Mouse (Mus musculus): Measurements from ENCODE around the gene Col6a4. TPM values are rescaled to one million over a fixed set of nuclear protein-coding genes. Genes with fewer than 3 reads are reported as not detected.

Col6a4 gene
- polyA plus RNA-seq, 1 experiment from 2014 or later: not detected

GRCm38 (mm10) chr9:105959116-105959515 is 137.5 kb downstream of the Col6a4 start:
- 71% methylated on average over 1 of the region's 1 CpGs for WGBS (ENCODE audit: missing documents)
- no peak overlapping the region for H3K4me3 ChIP-seq (ENCODE audit: inconsistent target)
- no peak overlapping the region for H3K27ac ChIP-seq
- H3K36me3 ChIP-seq (ENCODE audit: inconsistent target): no peaks in the 10 kb centered on the region
- H3K79me2 ChIP-seq (ENCODE audit: inconsistent target): no peaks in the 10 kb centered on the region

- Histone ChIP-seq H3K27ac (no peak overlapping the region), H3K4me3 (ENCODE audit: inconsistent target) (no peak overlapping the region), H3K36me3 (ENCODE audit: inconsistent target) (no peaks in the 10 kb centered on the region), H3K79me2 (ENCODE audit: inconsistent target) (no peaks in the 10 kb centered on the region)
- WGBS (ENCODE audit: missing documents): 75% methylated on average over 1 of the region's 1 CpGs
Observed at GRCm38 (mm10) chr9:105949755-105950154, 146.8 kb downstream of the Col6a4 start.

GRCm38 (mm10) chr9:105947577-105947976 is 149.0 kb downstream of the Col6a4 start:
- WGBS (ENCODE audit: missing documents): 66% methylated on average over 3 of the region's 3 CpGs
- Histone ChIP-seq H3K27ac (no peak overlapping the region), H3K36me3 (ENCODE audit: inconsistent target) (no peaks in the 10 kb centered on the region), H3K4me3 (ENCODE audit: inconsistent target) (no peak overlapping the region), H3K79me2 (ENCODE audit: inconsistent target) (no peaks in the 10 kb centered on the region)

Other genes starting within 250 kb of the Col6a4 start
- gene Col6a5, start 136.1 kb downstream of the Col6a4 start, polyA plus RNA-seq (2018): not detected in 3 replicates
- 0.34 to 0.83 TPM (median 0.61 TPM) in 3 replicates for gene Glyctk, start 61.4 kb upstream of the Col6a4 start, polyA plus RNA-seq (2018)
- gene Wdr82, start 74.1 kb upstream of the Col6a4 start, polyA plus RNA-seq (2018): 22.0 to 38.9 TPM (median 30.1 TPM) in 3 replicates
- 11.4 to 23.0 TPM (median 20.3 TPM) in 3 replicates for gene Ppm1m, start 103.0 kb upstream of the Col6a4 start, polyA plus RNA-seq (2018)
- gene Twf2, start 106.3 kb upstream of the Col6a4 start, polyA plus RNA-seq (2018): 37.5 to 79.0 TPM (median 76.6 TPM) in 3 replicates
- 9.3 to 44.3 TPM (median 27.8 TPM) in 3 replicates for gene Tlr9, start 125.8 kb upstream of the Col6a4 start, polyA plus RNA-seq (2018)
- gene Alas1, start 151.9 kb upstream of the Col6a4 start, polyA plus RNA-seq (2018): 173 to 195 TPM (median 183 TPM) in 3 replicates
- gene Poc1a, start 184.3 kb upstream of the Col6a4 start, polyA plus RNA-seq (2018): 2.7 to 6.4 TPM (median 3.5 TPM) in 3 replicates

Measured in macrophage (primary cell).